Mouse (Mus musculus): ENCODE data around the gene Mapkap1.
A peak's percentile ranks its signal among the peaks of the same experiment; 100 is the strongest.
"Not testable (repeated sequence)": the region's sequence is repeated elsewhere in the genome, so short reads cannot be mapped to it uniquely, and the experiment has no call there.

The Mapkap1 gene

GRCm38 (mm10) chr2:34432887-34433286, 26.3 kb downstream of the Mapkap1 start:
- not testable (repeated sequence) for DNase-seq

- DNase-seq: no peak
Observed at GRCm38 (mm10) chr2:34436321-34436720, 29.8 kb downstream of the Mapkap1 start.

GRCm38 (mm10) chr2:34448756-34449155, 42.2 kb downstream of the Mapkap1 start:
- DNase-seq: no peak

DNA sequence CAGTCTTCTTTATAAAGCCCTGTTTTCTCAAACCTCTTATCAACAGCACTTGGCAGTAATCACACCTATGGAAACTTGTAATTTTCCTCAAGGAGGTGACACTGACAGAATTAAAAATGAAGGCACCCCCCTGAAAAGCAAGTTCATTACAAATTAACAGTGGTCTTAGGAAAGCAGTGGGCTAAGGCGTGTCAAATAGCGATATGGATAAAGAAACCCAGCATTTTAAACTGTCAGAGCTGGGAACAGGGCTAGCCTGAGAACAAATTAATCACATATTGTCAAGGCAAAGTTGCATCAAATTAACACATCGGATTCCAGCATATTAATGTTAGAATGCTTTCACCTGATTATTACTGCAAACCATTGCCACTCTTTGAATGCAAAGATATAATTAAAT, 55.9 kb downstream of the Mapkap1 start:
- DNase-seq: no peak

- peak in 1 of 2 experiments; percentile 12 for DNase-seq
Observed at GRCm38 (mm10) chr2:34468559-34469141, 62.1 kb downstream of the Mapkap1 start.

GRCm38 (mm10) chr2:34469324-34469723, 62.8 kb downstream of the Mapkap1 start:
- DNase-seq: no peak

GRCm38 (mm10) chr2:34473775-34474174, 67.2 kb downstream of the Mapkap1 start:
- no peak for DNase-seq

GRCm38 (mm10) chr2:34481401-34481800, 74.8 kb downstream of the Mapkap1 start:
- DNase-seq: no peak

DNA sequence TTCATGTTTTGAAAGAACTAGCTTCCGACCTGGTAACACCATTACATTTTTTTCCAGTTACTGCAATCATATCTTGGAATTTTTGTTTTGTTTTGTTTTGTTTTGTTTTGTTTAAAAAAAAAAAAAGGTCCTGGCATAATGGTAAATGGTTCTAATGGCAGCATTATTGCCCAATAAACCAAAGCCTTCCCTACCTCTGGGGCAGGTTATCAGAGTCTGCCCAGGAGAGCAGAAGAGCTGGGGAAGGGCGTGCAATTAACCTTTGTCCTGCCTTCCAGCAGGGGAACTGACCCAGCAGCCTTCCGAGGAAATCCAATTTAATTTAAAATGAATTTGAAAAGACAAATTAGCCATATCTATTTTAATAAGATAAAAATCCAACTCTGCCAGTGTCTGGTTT, 75.5 kb downstream of the Mapkap1 start:
- no peak for DNase-seq

DNA sequence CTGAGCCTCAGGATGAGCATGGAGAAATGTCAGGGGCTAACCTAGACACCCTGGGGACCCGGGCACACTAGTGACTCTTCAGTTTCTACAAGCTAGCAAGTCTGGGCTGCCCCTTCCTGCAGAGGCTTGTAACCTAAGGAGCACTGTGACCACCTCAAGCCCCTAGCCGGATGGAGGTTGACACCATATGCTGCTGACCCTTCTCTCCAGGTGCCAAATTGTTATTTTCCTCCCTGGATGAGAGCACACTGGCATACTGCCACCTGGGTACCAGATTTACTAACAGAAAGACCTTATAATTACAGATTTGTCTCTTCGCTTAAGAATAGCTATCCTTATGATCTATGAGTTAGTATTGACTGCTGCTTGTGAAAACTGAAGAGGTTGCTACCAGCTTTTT, 76.0 kb downstream of the Mapkap1 start:
- no peak for DNase-seq

DNA sequence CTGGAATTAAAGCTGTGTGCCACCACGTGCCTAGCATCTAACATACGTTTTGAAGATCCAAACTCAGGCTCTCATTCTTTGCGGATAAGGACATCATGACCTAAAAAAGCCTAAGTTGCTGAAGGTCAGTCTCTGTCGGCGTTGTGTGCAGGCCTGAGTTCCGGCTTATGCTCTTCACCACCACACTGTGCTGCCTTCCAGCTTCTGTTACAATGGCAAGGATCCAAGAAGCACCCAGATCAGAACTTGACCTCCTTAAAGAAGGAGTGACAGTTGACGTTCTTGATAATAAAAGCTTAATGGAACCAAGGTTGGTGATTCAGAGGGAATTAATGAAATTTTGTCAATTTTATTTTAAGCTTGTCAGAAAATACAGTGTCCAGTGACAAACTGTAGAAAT, 80.7 kb downstream of the Mapkap1 start:
- DNase-seq: no peak

GRCm38 (mm10) chr2:34503975-34504730, 97.6 kb downstream of the Mapkap1 start:
- DNase-seq: no peak

GRCm38 (mm10) chr2:34506162-34506561, 99.6 kb downstream of the Mapkap1 start:
- DNase-seq: not testable (repeated sequence)

- no peak for DNase-seq
Observed at GRCm38 (mm10) chr2:34509856-34510255, 103.3 kb downstream of the Mapkap1 start.

GRCm38 (mm10) chr2:34515263-34515662, 108.7 kb downstream of the Mapkap1 start:
- DNase-seq: no peak

- no peak for DNase-seq
Observed at GRCm38 (mm10) chr2:34518083-34518482, 111.5 kb downstream of the Mapkap1 start.

DNA sequence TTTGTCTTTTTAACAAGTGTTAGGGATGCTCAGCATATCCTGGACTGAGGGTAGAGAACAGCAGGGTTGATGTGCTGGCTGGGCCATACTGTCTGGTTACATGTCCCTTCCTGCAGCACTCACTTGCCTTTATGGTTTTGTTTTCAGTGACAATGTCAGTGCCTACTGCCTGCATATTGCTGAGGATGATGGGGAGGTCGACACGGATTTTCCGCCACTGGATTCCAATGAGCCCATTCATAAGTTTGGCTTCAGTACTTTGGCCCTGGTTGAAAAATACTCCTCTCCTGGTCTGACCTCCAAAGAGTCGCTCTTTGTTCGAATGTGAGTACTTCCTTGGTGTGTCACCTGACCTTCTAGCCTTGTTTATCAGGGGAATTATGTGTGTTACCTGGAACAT, 112.0 kb downstream of the Mapkap1 start:
- DNase-seq: no peak

DNA sequence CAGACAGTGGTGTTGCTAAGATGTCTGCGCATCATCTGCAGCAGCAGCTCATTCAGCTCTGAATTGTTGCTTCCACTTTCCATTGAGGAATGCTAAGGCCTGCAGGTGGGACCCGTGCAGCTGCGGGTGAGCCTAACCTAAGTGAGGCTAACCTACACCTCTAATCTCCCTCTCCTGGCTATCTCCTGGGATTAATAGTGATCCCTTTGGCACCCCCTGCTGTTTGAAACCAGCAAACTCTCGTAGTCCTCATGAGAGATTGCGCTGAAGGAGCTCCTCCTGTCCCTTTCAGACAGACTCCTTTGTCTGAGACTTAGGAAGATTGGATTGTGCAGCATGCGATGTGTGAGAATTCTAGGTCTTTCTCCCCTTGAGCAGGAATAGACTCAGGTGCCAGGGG, 113.0 kb downstream of the Mapkap1 start:
- DNase-seq: peak; percentile 72 to 75

DNA sequence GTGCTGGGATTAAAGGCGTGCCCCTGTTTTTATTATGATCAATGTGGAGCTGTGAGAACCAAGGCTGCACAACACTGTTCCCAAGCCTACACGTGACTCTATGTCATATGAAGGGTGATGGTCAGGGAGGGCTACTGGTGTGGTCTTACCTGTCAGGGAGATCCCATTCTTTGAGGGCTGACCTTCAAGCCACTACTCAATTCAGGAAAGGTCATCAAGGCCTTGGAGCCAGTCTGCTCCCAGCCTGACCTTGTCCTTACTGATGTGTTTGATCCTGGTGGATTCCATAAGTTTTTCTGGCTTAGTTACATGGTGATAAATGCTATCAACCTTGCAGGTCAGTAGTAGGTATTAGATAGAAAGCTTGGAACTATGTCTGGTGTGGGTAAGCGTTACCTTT, 114.8 kb downstream of the Mapkap1 start:
- no peak for DNase-seq

- peak in 1 of 2 experiments; percentile 23 for DNase-seq
Observed at GRCm38 (mm10) chr2:34526527-34527371, 120.2 kb downstream of the Mapkap1 start.

DNA sequence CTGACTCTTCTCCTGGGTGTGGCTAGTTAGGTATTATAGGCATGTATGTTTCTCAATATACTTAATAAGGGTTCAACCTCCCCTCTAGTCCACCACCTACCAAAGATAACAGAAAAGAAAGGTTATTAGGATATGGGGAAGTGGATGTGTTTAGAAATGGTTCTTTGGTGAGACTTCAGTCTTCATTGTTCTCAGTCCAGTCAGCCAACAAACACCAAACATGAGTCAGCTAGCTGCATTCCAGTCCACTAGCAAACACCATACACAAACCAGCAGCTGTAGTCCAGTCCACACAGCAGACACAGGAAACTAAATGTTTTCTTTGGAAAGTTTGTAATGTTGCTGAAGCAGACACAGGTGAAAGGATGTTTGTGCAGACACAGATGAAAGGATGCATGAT, 121.9 kb downstream of the Mapkap1 start:
- no peak for DNase-seq

DNA sequence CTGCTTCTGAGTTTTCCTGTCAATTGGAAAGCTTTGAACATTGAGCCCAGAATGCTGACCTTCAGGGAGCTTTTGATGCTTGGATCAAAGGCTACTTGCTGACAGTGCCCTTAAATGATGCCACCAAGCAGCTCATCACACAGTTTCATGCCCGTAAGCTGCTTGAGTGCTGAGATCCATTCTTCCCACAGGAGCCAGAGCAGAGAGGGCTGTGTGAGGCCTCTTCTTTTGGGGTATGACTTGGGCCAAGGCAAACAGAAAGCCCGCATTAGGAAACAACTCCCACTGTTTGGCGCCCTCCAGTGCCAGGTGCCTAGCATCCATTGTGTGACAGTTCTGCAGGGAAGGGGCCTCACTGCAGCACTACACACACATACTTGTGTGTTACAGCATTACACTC, 123.5 kb downstream of the Mapkap1 start:
- DNase-seq: peak; percentile 24 to 43

DNA sequence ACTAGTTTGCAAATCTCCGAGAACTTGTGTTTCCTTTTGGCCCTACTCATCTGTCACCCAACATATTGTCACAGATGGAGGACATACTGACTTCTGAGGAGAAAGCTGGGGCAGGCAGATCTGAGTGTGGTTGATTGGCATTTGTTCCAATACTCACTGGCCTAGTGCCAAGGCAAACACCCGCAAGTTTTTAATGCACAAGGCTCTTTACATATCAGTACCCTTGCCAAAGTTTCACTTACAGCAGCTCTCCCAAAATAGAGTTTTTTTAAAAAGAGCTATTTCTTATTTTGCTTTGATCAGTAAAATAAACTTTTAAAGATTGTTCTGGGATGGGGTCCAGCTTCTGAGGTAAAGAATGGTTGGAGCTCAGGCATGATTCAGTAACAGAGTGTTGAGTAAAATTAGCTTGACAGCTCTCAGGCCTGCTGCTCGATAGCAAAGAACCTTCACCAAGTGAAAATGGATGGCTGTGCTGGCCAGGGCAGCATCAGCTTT, 125.3 kb downstream of the Mapkap1 start:
- DNase-seq: peak; percentile 32 to 37

Data from kidney, postnatal 4 days (tissue).